Mouse (Mus musculus) testis, postnatal 10 days (tissue): Measurements from ENCODE around the gene Scrn3.

Source experiments
- DNase-seq: peaks from one replicate; pipeline ENCODE4 v3.0.0; 2021; ENCODE audit warnings: low spot score

Gene Scrn3

DNA sequence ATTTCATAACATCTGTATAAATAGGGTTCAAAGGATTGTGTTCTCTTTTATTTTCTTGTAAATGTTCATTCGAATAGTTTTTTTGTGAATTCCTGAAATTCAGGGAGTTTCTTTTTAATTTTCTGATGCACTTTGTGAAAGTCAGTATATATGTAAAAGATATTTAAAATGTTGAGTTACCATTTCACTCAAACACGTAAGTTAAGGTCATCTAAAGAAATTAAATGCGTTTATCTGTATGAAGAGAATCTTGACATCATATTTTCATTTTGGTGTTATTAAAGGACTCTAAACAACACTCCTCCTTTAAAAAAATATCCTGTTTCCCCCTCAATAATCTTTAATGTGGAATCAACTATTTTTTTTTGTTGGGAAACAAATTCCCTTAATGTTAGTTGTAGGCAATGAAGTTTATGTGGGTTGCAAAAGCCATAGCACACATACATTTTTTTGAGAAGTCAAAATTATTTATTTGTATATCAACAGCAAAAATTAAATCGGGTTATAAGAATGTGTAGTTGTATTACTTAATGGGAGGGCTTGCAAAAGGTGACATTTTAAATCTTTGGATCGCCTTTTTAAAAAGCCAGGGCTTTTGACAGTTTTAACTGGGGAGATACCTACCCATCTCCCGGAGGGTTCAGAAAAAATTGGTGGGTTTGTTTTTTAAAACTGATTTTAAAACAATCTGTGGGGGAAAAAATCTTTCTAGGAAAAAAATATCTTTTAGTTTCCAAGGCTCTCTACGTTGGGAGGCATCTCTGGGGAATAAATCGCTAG lies 37.0 kb upstream of the Scrn3 start:
- DNase-seq: no peak

DNA sequence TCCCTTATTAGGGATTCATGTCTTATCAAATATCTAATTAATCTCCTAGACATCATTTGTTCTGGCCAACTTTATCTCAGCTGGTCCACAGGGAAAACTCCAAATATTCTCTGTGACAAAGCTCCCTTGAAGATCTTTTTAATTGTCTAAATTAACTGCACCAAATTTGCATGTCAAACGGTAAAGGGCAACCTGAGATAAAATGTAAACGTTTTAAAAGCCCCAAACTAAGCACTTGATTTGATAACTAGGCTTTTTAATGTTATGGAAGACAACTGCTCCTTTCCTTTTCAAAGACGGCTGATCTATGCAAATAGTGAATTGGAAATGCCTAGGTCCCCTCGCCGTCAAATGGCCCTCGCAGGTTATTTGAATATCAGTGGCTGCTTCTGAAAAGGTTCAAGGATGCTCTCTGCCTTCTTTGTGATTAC lies 36.2 kb upstream of the Scrn3 start:
- no peak for DNase-seq

DNA sequence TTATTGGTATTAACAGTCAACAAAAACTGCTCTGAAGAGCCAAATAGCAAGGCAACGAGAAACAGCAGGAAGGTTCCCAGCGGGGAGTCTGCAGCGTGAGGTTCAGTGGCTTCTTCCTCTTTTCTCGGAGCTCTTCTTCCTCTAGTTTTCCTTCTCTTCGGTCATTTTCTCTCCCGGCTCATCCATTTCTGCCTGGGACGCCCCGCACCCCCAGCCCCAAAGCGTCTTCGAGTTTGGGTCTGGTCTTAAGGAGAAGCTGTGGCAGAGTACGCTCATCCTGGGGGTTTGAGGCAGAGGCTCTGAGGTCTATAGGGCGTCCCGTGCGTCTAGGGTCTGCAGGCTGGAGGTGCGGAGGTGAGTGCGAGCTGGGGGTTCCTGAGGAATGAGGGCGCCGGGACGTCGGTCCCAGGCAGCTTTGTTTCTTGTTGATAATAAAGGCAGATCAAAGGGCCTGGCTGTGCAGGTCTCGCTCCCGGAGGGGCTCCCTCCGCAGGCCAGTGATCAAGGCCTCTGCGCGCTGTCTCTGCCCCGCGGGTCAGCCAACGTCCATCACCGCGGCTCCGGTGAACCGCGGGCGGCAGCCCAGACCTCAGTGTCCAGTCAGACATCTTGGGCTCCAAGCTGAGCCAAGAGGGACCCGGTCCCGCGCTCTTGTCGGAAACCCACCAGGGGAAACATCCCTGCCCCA lies 35.2 kb upstream of the Scrn3 start:
- no peak for DNase-seq

- DNase-seq: no peak
These were observed 34.7 kb upstream of the Scrn3 start for GRCm38 (mm10) chr2:73277709-73278075.

DNA sequence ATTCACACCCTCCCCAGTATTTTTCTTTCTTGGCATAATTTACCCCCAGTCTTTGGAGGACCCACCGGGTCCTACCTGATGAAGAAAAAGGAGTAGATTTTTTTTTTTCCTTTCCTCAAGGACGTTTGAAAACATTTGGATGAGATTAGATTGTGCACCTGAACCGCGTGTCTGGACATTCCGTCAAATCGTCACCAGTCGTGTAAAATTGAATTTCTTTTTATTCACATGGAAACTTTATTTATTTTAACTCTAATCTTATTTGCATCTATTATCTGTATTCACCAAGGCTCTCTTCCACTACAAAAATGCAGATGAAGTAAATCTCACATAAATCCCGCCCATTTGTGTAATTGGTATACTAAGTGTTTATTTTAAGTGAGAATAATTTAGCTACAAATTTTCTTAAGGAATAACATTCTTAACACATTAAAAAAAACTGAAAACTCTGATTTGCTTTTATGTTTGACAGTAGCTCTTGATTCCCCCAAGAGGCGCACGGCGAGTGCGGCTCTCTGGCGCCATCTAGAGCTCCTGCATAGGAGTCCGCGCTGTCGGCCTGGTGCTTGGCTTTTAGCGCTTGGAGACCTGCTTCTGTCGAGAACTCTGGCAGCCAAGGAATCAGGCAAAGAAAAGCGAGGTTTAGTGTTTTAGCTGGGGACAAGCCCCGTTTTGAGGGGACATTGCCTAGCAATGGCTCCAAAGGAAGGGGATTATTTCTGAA lies 34.1 kb upstream of the Scrn3 start:
- peak; percentile 93 for DNase-seq

DNA sequence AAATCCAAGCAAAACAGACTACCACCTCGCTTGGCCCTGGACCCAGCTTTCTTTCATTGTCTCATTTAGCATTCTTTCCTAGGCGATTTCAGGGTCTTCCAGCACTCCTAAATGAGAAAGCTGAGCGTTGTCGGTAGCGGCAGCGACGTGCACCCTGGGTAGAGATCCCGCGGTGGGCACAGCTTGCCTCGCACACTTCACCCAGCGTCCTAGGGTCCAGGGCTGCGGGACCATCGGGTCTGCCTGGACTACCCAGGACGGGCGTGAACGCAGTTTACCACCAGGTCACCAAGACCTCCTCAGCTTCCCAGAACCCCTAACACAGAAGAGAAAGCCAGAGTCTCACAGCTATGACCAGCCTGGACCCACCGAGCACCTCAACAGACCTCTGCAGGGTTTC lies 33.5 kb upstream of the Scrn3 start:
- no peak for DNase-seq

DNA sequence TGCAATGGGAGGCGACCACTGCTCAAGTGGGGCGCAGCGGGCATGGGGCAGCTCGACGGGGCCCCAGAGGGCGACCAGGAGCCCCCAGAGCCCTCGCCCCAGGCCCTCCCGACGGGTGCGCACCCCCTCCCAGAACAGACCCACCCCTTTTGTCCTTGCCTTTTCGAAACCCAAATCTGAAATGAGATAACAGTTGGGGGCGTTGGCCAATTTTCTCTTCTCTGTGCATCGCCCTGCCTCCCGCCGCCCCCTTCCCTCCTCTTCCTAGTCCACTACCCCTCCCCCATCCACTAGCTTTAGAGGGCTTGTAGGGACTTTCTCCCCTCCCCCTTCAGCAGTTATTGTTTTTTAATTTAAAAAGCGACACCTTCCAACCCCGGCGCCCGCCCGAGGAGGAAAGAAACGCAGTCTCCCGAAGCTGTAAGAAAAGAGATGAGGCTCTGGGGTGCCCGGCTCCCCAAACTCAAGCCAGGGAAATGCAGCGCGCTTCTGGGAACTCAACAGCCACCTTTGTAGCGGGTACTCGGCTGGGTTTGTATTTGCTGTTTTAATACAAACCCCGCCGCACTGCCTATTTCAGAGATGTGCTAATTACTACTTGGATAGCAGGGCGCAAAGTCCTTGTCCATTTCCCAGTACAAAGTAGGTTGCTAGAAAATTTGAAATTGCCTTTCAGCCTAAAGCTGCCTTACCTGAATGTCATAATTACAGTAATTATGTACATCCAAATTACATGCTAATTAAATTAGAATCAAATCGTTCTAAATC lies 32.9 kb upstream of the Scrn3 start:
- no peak for DNase-seq

GRCm38 (mm10) chr2:73280356-73281047 lies 31.9 kb upstream of the Scrn3 start:
- DNase-seq: no peak

- DNase-seq: no peak
These were observed 31.2 kb upstream of the Scrn3 start for GRCm38 (mm10) chr2:73281048-73281661.

DNA sequence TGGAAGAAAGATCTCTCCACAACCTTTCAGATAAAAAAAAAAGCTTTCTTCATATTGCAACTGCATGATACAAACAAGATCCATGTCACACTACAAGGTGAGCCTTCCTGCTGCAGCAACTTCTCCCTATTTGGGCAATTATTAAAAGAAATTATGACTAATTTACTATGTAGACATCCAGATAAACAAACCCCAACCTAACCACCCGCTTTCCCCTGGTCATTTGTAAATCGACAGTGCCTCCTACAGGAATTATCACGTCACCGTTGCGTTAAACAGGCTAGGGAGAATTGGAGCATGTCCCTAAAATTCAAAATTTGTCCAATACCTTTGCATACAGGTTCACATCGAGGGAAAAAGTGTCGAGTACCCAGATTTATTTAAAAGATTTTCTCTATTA lies 30.7 kb upstream of the Scrn3 start:
- DNase-seq: no peak

- DNase-seq: no peak
These were observed 26.8 kb upstream of the Scrn3 start for GRCm38 (mm10) chr2:73285630-73286029.

- no peak for DNase-seq
These were observed 21.3 kb upstream of the Scrn3 start for GRCm38 (mm10) chr2:73291130-73291529.

GRCm38 (mm10) chr2:73295023-73295422 lies 17.4 kb upstream of the Scrn3 start:
- DNase-seq: no peak

DNA sequence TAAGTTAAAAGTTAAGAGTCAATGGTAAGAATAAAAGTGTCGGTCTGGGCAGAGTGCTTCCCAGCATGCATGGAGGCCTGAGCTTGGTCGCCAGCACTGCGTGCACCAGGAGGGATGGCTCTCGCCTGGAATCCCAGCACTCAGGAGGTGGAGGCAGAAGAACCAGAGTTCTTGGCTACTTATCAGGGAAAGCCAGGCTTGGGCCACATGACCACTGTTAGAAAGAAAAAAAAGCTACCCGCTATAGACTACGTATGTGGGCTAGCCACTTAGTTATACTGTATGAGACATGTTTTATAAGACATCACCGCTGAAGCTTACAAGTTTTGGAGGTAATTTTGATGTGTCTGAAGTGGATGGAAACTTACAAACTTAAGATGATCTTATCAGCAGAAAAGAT lies 14.2 kb upstream of the Scrn3 start:
- no peak for DNase-seq

GRCm38 (mm10) chr2:73298841-73299240 lies 13.6 kb upstream of the Scrn3 start:
- no peak for DNase-seq

DNA sequence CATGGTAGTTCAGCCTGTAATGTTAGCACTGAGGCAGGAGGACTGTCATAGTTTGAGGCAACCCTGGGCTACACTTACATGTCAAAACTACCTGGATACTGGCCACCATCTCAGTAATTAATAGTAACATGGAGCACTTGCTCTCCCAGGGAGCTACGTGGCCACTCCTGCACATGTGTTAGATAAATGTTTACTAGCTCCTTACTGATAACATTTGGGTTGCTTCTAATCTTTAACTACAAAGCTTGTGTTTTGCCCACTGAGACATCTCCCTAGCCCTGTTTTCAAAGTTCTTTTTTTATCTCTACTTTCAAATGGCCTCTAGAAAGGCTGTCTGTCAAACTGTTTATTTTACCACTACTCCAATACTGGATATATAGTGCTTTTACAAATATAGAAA lies 10.4 kb upstream of the Scrn3 start:
- no peak for DNase-seq

DNA sequence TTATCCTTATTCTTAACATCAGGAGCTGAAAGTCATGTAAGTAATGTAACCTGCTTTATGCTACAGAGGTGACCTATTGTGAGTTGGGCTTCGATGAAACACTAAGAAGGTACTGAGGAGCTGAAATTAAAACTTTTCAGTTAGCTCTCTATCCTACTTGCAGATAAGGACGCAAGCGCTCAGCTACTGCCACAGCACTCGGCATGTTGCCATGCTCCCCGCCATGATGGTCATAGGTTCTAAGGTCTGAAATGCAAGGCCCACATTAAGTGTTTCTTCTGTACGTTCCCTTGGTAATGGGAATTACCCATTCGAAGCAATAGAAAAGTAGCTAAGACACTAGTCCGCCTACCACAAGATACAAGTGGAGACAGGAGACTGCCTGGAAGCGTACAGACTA lies 9.7 kb upstream of the Scrn3 start:
- no peak for DNase-seq

- no peak for DNase-seq
These were observed 7.9 kb upstream of the Scrn3 start for GRCm38 (mm10) chr2:73304506-73304905.

DNA sequence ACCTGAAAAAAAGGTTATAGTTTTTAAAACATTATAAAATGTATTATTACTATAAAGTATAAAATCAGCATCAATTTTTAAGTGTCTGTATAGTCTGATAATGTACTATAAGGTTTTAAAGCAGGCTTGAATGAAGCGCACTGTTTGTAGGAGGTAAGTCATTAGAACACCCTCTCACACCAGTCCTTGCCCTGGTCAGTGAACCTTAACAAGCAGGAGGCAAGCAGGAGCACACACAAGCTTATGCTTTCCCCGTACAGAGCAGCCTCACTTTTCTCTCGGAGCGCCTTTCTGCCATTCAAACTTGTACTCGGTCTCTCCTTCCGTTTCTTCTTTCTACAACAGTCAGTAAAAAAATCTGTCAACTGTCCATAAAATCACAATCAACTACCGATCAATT lies 6.4 kb upstream of the Scrn3 start:
- DNase-seq: no peak

DNA sequence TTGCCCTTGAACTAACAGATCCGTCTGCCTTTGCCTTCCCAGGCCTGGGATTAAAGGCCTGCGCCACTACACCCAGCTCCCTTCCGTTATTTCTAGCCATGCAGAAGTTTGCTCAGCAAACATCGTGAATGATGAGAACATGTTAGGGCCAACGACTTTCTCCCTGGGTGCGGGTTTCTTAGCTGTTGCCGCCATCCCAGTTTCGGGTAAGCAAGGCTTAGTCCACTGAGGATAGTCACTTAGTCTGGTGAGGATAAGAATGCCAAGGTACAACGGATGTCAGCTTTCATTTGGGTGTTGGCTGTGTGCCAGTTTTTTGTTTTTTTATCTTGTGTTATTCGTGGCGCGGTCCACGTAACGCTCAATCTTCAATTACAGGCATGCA lies 708 bp downstream of the Scrn3 start:
- DNase-seq: peak; percentile 58

DNA sequence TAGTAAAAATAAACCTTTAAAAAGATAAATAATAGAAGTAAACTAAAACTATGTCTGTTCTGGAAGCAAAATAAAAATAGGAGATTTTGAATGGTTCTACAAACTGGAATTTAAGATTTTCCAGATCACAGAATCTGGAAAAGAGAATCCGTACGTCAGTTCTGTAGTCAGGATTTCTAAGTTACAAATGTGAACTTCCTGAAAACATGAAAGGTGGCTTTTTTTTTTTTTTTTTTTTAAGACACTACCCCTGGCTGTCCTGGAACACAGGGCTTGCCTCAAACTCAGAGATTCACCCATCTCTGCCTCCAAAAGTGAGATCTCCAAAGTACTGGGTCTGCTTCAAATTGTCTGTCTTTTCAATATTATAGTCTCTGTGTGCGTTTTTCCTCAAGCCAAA lies 1.9 kb downstream of the Scrn3 start:
- DNase-seq: no peak
